In genomic region chr2:164070765-164071436, GRCm38 (mm10) we compare ENCODE assay signal across 8 mouse cellular contexts. TPM values are rescaled to one million over a fixed set of nuclear protein-coding genes. Genes with fewer than 3 reads are reported as not detected.
DNase-seq lines count a peak whose midpoint lies in the region; ATAC-seq and TF ChIP-seq lines count a peak whose summit lies in the region.

Tomm34 (minus strand) TSS chr2:164071169.

- peak; percentile 91 for DNase-seq in WW6 (ENCODE audit: low read depth, low spot score)
- DNase-seq in cerebellum, postnatal 4 days (ENCODE audit: low spot score in 2 of 2) = peak; percentile 80 to 91
- DNase-seq in gastrocnemius, adult 2 months = peak; percentile 98
- DNase-seq in hindbrain, postnatal 0 days (ENCODE audit: low spot score) = peak; percentile 95
- peak; percentile 89 to 90 for DNase-seq in left cerebral cortex, adult 2 months (ENCODE audit: extremely low spot score in 1 of 2, low spot score in 2 of 2)
- DNase-seq in right cerebral cortex, adult 2 months (ENCODE audit: low spot score in 2 of 2) = peak; percentile 80 to 87
- peak; percentile 97 for DNase-seq in urinary bladder, postnatal 14 days (ENCODE audit: low spot score)

- H3K4me3 ChIP-seq in gastrocnemius, adult 2 months = peak within 1 kb of the TSS; percentile 99
- peak within 1 kb of the TSS; percentile 84 for H3K4me3 ChIP-seq in hindbrain, postnatal 0 days (ENCODE audit: low read length)
- peak within 1 kb of the TSS; percentile 82 for H3K4me3 ChIP-seq in left cerebral cortex, adult 2 months

- intact Hi-C loops in gastrocnemius, adult 2 months (cut with DNase I) = loop anchor here (5.0 kb wide), 1 partner anchor 74 kb away; no protein-coding TSS in a partner anchor
- intact Hi-C loops in left cerebral cortex, adult 2 months (cut with DNase I) = no loop called here

- H3K36me3 ChIP-seq in hindbrain, postnatal 0 days (ENCODE audit: insufficient read depth, low read length) = 0 out of 2 replicates have a peak, but pooled peaks cover 7% of the 10 kb centered on the region

- H3K4me2 ChIP-seq in hindbrain, postnatal 0 days (ENCODE audit: low read depth, low read length) = peak within 1 kb of the TSS; percentile 85

- no peaks in the 10 kb centered on the region for H3K27me3 ChIP-seq in hindbrain, postnatal 0 days (ENCODE audit: insufficient read depth, low read length)

- no peaks in the 10 kb centered on the region for H3K9me3 ChIP-seq in hindbrain, postnatal 0 days (ENCODE audit: low read length)

- peak; percentile 96 for ATAC-seq in hindbrain, postnatal 0 days
- peak; percentile 74 for ATAC-seq in megakaryocyte, adult 5-6 weeks (ENCODE audit: poor library complexity, severe bottlenecking)

- peak within 1 kb of the TSS; percentile 90 for H3K27ac ChIP-seq in gastrocnemius, adult 2 months
- H3K27ac ChIP-seq in hindbrain, postnatal 0 days = peak within 1 kb of the TSS; percentile 86
- peak within 1 kb of the TSS; percentile 88 for H3K27ac ChIP-seq in left cerebral cortex, adult 2 months

- peaks cover 16% of the 10 kb centered on the region for H3K4me1 ChIP-seq in hindbrain, postnatal 0 days (ENCODE audit: insufficient read depth, low read length)

- no peak for TF ChIP-seq CTCF in gastrocnemius, adult 2 months (IDR thresholded peaks at IDR 0.05)
- TF ChIP-seq CTCF in hindbrain, postnatal 0 days (IDR thresholded peaks at IDR 0.05; ENCODE audit: low read depth) = no peak
- no peak for TF ChIP-seq CTCF in left cerebral cortex, adult 2 months (IDR thresholded peaks at IDR 0.05)

- peak within 1 kb of the TSS; percentile 86 for H3K9ac ChIP-seq in hindbrain, postnatal 0 days (replicated peaks; ENCODE audit: low read length)

- whole genome bisulfite sequencing in hindbrain, postnatal 0 days = under 1% methylated on average over 55 of the region's 55 CpGs

RNA-seq across cellular contexts. Expression of gene Tomm34, which starts in this region (rescaled TPM):
- 10 to 100 TPM; 12.5 to 16.3 TPM for total RNA-seq in gastrocnemius, adult 2 months (2021)
- 38.9 and 45.8 TPM in 2 replicates for total RNA-seq in hindbrain, postnatal 0 days (2014; rRNA removed)
- polyA plus RNA-seq in hindbrain, postnatal 0 days (2015; fragmentation: Nextera tagmentation; extraction: Ambion mirVana) = 45.8 and 46.5 TPM in 2 replicates
- 10 to 100 TPM; 79.2 to 83.9 TPM for total RNA-seq in left cerebral cortex, adult 2 months (2021)
- total RNA-seq in megakaryocyte, adult 5-6 weeks (2015) = 45.3 and 49.1 TPM in 2 replicates
- 48.3 and 49.8 TPM in 2 replicates for total RNA-seq in megakaryocyte, adult 5-6 weeks (2017)

Comparison
In these comparisons a context has a peak if more than half of its experiments do, and no peak if none do; other contexts are left out.
1. Peak in every context shown above with its lines: DNase-seq, ATAC-seq, H3K4me3 ChIP-seq and H3K27ac ChIP-seq.